Mouse (Mus musculus) neural tube, embryonic 13.5 days (tissue): Measurements from ENCODE around the gene Ak8. TPM values are rescaled to one million over a fixed set of nuclear protein-coding genes. Genes with fewer than 3 reads are reported as not detected.

Experiments used
- ATAC-seq: fragments of 200-750 bp; cut with Nextera tagmentation; 2 replicates; pipeline ENCODE4 v1.8.0; 2017; ENCODE audit warnings: low read depth, mild to moderate bottlenecking, moderate TSS enrichment, moderate library complexity
- H3K27ac ChIP-seq: fragments of 300-500 bp; sonication (generic); replicated peaks from 2 replicates; pipeline ENCODE4 v1.5.1; 2015; ENCODE audit warnings: moderate library complexity, mild to moderate bottlenecking, inconsistent platforms
- H3K27me3 ChIP-seq: fragments of 300-500 bp; sonication (generic); 2 replicates; pipeline ENCODE4 v1.6.1; 2015; ENCODE audit warnings: mild to moderate bottlenecking, inconsistent platforms
- H3K36me3 ChIP-seq: fragments of 300-500 bp; sonication (generic); 2 replicates; pipeline ENCODE4 v1.6.1; 2015; ENCODE audit warnings: mild to moderate bottlenecking, inconsistent platforms
- H3K4me1 ChIP-seq: fragments of 300-500 bp; sonication (generic); replicated peaks from 2 replicates; pipeline ENCODE4 v1.6.1; 2015; ENCODE audit warnings: inconsistent platforms
- H3K4me2 ChIP-seq: fragments of 300-500 bp; sonication (generic); 2 replicates; pipeline ENCODE4 v1.6.1; 2015; ENCODE audit warnings: inconsistent platforms, mild to moderate bottlenecking, moderate library complexity
- H3K4me3 ChIP-seq: fragments of 300-500 bp; sonication (generic); 2 replicates; pipeline ENCODE4 v1.5.1; 2015; ENCODE audit warnings: mild to moderate bottlenecking, inconsistent platforms
- H3K9ac ChIP-seq: fragments of 300-500 bp; sonication (generic); 2 replicates; pipeline ENCODE4 v1.6.1; 2015; ENCODE audit warnings: moderate library complexity, mild to moderate bottlenecking, inconsistent platforms
- H3K9me3 ChIP-seq: fragments of 300-500 bp; sonication (generic); 2 replicates; pipeline ENCODE4 v1.6.1; 2016; ENCODE audit warnings: inconsistent platforms
- WGBS: fragments of 180-500 bp; shearing (Covaris S2); methylation state at CpG from one replicate; pipeline ENCODE4 v1.1.7; 2015; 5-methylcytosine and 5-hydroxymethylcytosine counted together
- polyA plus RNA-seq: library from polyadenylated mRNA; unstranded; fragments of >200 nt; fragmentation: Nextera tagmentation; extraction: Ambion mirVana; gene quantifications from 2 replicates; pipeline ENCODE4 v1.2.1, GENCODE M21; 2015

Gene Ak8
- polyA plus RNA-seq, 1 experiment from 2014 or later: 0.73 TPM

DNA sequence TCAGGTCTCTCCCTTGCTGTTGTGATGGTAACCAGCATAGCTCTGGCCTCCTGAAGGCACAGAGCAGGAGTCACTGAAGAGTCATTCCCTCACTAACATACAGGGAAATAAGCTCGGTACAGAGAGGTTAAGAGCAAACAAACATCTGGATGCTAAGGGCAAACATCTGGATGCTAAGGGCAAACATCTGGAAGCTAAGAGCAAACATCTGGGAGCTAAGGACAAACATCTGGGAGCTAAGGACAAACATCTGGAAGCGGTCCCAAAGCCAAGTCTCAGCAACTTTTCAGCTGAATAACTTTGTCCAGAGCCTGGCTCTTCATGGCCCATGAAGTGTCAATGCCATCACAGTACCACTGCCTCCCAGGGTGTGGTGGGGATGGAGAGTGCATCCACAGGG, 99.6 kb downstream of the Ak8 start:
- WGBS: 86% methylated on average over 2 of the region's 2 CpGs

DNA sequence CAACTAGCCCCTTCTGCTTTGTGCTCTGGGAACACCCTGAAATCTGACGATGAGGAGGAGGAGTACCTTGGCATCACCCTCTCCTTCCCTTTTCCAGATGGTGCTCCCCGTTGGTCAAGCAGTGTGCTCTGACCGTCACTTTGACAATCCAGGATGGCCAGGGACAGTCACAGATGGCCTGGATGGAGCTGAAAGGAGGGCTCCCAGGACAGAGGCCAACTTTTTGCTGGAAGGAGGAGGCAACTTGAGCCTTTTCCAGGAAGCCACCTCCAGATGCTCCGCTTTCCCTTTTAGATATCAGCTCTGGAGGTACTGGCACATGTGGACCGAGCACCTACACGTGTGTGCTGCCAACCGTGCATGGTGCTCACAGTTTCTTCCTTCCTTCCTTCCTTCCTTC, 103.4 kb downstream of the Ak8 start:
- Histone ChIP-seq H3K9ac (no peak overlapping the region), H3K9me3 (no peaks in the 10 kb centered on the region), H3K4me1 (peaks cover 5% of the 10 kb centered on the region), H3K27ac (no peak overlapping the region), H3K36me3 (no peaks in the 10 kb centered on the region), H3K4me2 (no peak overlapping the region), H3K27me3 (peaks cover 18% of the 10 kb centered on the region), H3K4me3 (no peak overlapping the region)
- 91% methylated on average over 7 of the region's 7 CpGs for WGBS
- no peak for ATAC-seq

More for the DNA sequence above, 99.6 kb downstream of the Ak8 start:
- H3K4me2 ChIP-seq: no peak overlapping the region
- H3K9ac ChIP-seq: no peak overlapping the region
- H3K9me3 ChIP-seq: no peaks in the 10 kb centered on the region
- no peak overlapping the region for H3K27ac ChIP-seq
- H3K27me3 ChIP-seq: peaks cover 18% of the 10 kb centered on the region
- H3K36me3 ChIP-seq: no peaks in the 10 kb centered on the region
- H3K4me3 ChIP-seq: no peak overlapping the region
- peaks cover 24% of the 10 kb centered on the region for H3K4me1 ChIP-seq
- ATAC-seq: no peak

- no peaks in the 10 kb centered on the region for H3K36me3 ChIP-seq
- H3K9ac ChIP-seq: no peak overlapping the region
- H3K27ac ChIP-seq: no peak overlapping the region
- no peaks in the 10 kb centered on the region for H3K4me1 ChIP-seq
- no peaks in the 10 kb centered on the region for H3K27me3 ChIP-seq
- no peak overlapping the region for H3K4me3 ChIP-seq
- no peaks in the 10 kb centered on the region for H3K9me3 ChIP-seq
- H3K4me2 ChIP-seq: no peak overlapping the region
- ATAC-seq: no peak
- WGBS: 75% methylated on average over 6 of the region's 6 CpGs
Observed at GRCm38 (mm10) chr2:28808841-28809240, 108.9 kb downstream of the Ak8 start.

GRCm38 (mm10) chr2:28810260-28811013, 110.5 kb downstream of the Ak8 start:
- H3K4me3 ChIP-seq: no peak overlapping the region
- H3K9me3 ChIP-seq: no peaks in the 10 kb centered on the region
- 35% methylated on average over 5 of the region's 5 CpGs for WGBS
- no peak overlapping the region for H3K4me2 ChIP-seq
- H3K9ac ChIP-seq: no peak overlapping the region
- no peaks in the 10 kb centered on the region for H3K27me3 ChIP-seq
- ATAC-seq: no peak
- no peak overlapping the region for H3K27ac ChIP-seq
- H3K36me3 ChIP-seq: no peaks in the 10 kb centered on the region
- no peaks in the 10 kb centered on the region for H3K4me1 ChIP-seq

DNA sequence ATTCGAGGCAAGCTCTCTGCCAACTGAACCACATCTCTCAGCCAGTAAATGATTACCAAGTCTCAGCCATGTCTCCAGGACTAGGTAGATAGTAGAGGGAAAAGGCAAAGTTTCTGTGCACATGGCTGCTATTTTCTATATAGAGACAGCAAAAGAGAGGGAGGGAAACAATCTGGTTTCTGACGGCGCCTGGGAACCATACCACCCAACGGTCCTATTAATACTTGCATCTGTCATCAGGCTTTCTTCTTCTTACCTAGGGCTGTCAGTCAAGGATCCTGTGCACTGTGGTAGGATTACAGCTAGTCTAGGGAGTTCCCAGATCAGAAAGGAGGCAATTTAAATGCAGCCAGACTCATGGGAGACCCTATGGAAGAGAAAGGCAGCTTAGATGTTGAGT, 118.9 kb downstream of the Ak8 start:
- no peaks in the 10 kb centered on the region for H3K4me1 ChIP-seq
- H3K9me3 ChIP-seq: no peaks in the 10 kb centered on the region
- H3K4me2 ChIP-seq: no peak overlapping the region
- H3K4me3 ChIP-seq: no peak overlapping the region
- H3K27ac ChIP-seq: no peak overlapping the region
- ATAC-seq: no peak
- WGBS: 84% methylated on average over 4 of the region's 4 CpGs
- H3K36me3 ChIP-seq: peaks cover 15% of the 10 kb centered on the region
- no peaks in the 10 kb centered on the region for H3K27me3 ChIP-seq
- no peak overlapping the region for H3K9ac ChIP-seq

DNA sequence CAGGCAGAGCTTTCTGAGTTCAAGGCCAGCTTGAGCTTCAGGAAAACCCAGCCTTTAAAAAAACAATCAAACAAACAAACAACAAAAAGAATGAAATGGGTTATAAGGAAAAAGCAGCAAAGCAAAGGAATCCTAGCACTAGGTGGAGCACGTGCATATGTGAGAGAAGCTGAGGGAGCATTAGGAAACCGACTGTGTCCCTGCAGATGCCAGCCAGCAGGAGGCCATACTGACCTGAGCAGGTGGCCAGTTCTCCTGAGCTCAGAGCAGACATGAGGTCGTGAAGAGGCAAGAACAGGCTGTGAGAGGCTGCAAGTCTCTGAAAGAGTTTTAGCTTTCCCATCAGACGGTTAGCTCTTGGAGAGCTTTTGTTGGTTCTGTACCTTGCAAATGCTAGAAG, 129.3 kb downstream of the Ak8 start:
- no peaks in the 10 kb centered on the region for H3K27me3 ChIP-seq
- WGBS: 46% methylated on average over 4 of the region's 4 CpGs
- H3K36me3 ChIP-seq: peaks cover 90% of the 10 kb centered on the region
- no peak for ATAC-seq
- no peak overlapping the region for H3K9ac ChIP-seq
- no peaks in the 10 kb centered on the region for H3K4me1 ChIP-seq
- H3K4me3 ChIP-seq: no peak overlapping the region
- no peak overlapping the region for H3K4me2 ChIP-seq
- no peaks in the 10 kb centered on the region for H3K9me3 ChIP-seq
- no peak overlapping the region for H3K27ac ChIP-seq

- Histone ChIP-seq H3K27ac (no peak overlapping the region), H3K27me3 (no peaks in the 10 kb centered on the region), H3K4me2 (no peak overlapping the region), H3K9ac (no peak overlapping the region), H3K9me3 (no peaks in the 10 kb centered on the region), H3K4me3 (no peak overlapping the region), H3K36me3 (peaks cover 37% of the 10 kb centered on the region), H3K4me1 (peaks cover 41% of the 10 kb centered on the region)
- WGBS: 79% methylated on average over 3 of the region's 3 CpGs
- no peak for ATAC-seq
Observed at GRCm38 (mm10) chr2:28836181-28836940, 136.4 kb downstream of the Ak8 start.

DNA sequence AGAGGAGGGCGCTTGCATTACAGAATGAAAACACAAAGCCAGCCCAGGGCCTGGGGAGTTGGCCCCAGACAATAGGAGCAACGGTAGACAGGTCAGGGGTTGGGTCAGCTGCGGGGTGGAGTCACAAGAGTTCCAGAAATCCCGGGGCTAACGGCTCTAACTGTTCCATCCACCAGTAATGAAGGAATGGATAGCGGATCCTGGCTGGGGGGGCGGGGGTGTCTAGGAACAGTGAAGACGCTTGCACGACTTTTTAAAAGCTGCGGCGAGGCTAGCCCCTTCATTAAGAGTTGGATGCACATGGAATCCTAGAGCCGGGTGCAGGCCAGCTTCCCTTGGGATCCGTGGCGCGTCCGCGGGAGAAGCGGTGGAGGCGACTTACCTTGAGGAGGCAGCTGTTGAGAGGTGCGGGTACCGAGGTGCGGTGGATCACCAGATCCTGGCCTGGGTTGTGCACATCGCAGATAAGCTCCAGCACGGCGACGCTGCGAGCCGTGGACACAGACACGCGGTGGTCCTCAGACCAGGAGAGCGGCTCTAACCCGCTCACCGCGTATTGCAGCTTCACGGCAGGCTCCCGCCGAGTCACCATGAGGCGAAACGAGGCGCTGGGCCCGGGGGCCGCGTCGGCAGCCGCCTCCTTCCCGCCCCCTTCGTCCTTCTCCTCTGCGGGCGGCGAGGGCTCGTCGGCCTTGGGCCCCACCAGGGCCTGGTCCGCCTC, 139.7 kb downstream of the Ak8 start:
- H3K4me1 ChIP-seq: peaks cover 59% of the 10 kb centered on the region
- H3K36me3 ChIP-seq: peaks cover 9% of the 10 kb centered on the region
- peak overlapping the region; percentile 85 for H3K4me3 ChIP-seq
- H3K27me3 ChIP-seq: no peaks in the 10 kb centered on the region
- peak overlapping the region; percentile 87 for H3K9ac ChIP-seq
- H3K9me3 ChIP-seq: no peaks in the 10 kb centered on the region
- under 1% methylated on average over 43 of the region's 53 CpGs for WGBS
- peak; percentile 53 for ATAC-seq
- H3K4me2 ChIP-seq: peak overlapping the region; percentile 99
- H3K27ac ChIP-seq: peak overlapping the region; percentile 86

- peak within 1 kb of the TSS; percentile 86 for H3K27ac ChIP-seq
- H3K9me3 ChIP-seq: no peaks in the 10 kb centered on the region
- WGBS: under 1% methylated on average over 63 of the region's 63 CpGs
- H3K27me3 ChIP-seq: no peaks in the 10 kb centered on the region
- peak within 1 kb of the TSS; percentile 87 for H3K9ac ChIP-seq
- peak within 1 kb of the TSS; percentile 99 for H3K4me2 ChIP-seq
- H3K4me3 ChIP-seq: peak within 1 kb of the TSS; percentile 85
- peaks cover 59% of the 10 kb centered on the region for H3K4me1 ChIP-seq
- peak; percentile 97 for ATAC-seq
- peaks cover 10% of the 10 kb centered on the region; the same call in 1 of the 2 replicates for H3K36me3 ChIP-seq
Observed at GRCm38 (mm10) chr2:28840222-28840951, 140.4 kb downstream of the Ak8 start, which contains the start of the genes Gtf3c4 and Ddx31. Gene Gtf3c4, minus strand, starts transcription at chr2:28840360. Gene Ddx31, plus strand, starts transcription at chr2:28840406.

- 88% methylated on average over 3 of the region's 3 CpGs for WGBS
- H3K36me3 ChIP-seq: peaks cover 22% of the 10 kb centered on the region
- peak overlapping the region; percentile 99 for H3K4me2 ChIP-seq
- no peak overlapping the region for H3K27ac ChIP-seq
- peak overlapping the region; percentile 85; the same call in 1 of the 2 replicates for H3K4me3 ChIP-seq
- ATAC-seq: no peak
- peak overlapping the region; percentile 87 for H3K9ac ChIP-seq
- no peaks in the 10 kb centered on the region for H3K9me3 ChIP-seq
- H3K4me1 ChIP-seq: peaks cover 48% of the 10 kb centered on the region
- H3K27me3 ChIP-seq: no peaks in the 10 kb centered on the region
Observed at GRCm38 (mm10) chr2:28842042-28842441, 142.1 kb downstream of the Ak8 start.

DNA sequence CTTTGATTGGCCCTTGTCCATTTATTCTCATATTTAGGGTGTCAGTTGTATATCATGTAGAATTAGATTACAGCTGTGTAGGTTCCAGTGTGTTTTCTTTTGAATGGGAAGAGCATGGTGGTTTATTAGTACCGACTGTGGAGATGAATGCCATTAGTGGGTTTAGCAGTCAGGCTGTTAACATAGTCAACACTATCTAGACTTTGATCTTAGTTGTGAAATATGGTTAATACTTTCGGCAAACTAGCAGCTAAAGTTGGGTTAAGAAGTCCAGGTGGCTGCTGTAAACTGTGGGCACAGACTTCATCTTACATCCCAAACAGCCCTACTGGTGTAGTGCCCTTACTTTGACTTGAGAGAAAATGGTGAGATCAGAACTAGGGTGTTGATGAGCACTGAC, 148.9 kb downstream of the Ak8 start:
- peaks cover 68% of the 10 kb centered on the region for H3K36me3 ChIP-seq
- 90% methylated on average over 2 of the region's 2 CpGs for WGBS
- no peak overlapping the region for H3K27ac ChIP-seq
- no peaks in the 10 kb centered on the region for H3K9me3 ChIP-seq
- ATAC-seq: no peak
- H3K4me2 ChIP-seq: no peak overlapping the region
- no peak overlapping the region for H3K4me3 ChIP-seq
- H3K4me1 ChIP-seq: no peaks in the 10 kb centered on the region
- no peaks in the 10 kb centered on the region for H3K27me3 ChIP-seq
- H3K9ac ChIP-seq: no peak overlapping the region
